Mouse (Mus musculus) liver, embryonic 13.5 days (tissue): ENCODE results near the gene Rhd. TPM values are rescaled to one million over a fixed set of nuclear protein-coding genes. Genes with fewer than 3 reads are reported as not detected.

Experiments used
- ATAC-seq: fragments of 200-750 bp; cut with Nextera tagmentation; 2 replicates; pipeline ENCODE4 v1.8.0; 2017; ENCODE audit warnings: low read depth, mild to moderate bottlenecking, moderate number of reproducible peaks, moderate library complexity
- DNase-seq: peaks from one replicate; pipeline ENCODE4 v3.0.0; 2022
- H3K27ac ChIP-seq: fragments of 300-500 bp; sonication (generic); 2 replicates; pipeline ENCODE4 v1.5.1; 2015; ENCODE audit warnings: moderate library complexity, mild to moderate bottlenecking, inconsistent platforms
- H3K27me3 ChIP-seq: fragments of 300-500 bp; sonication (generic); 2 replicates; pipeline ENCODE4 v1.6.1; 2015; ENCODE audit warnings: mild to moderate bottlenecking, inconsistent platforms
- H3K36me3 ChIP-seq: fragments of 300-500 bp; sonication (generic); 2 replicates; pipeline ENCODE4 v1.6.1; 2015; ENCODE audit warnings: mild to moderate bottlenecking, inconsistent platforms
- H3K4me1 ChIP-seq: fragments of 300-500 bp; sonication (generic); replicated peaks from 2 replicates; pipeline ENCODE4 v1.6.1; 2015; ENCODE audit warnings: inconsistent platforms
- H3K4me2 ChIP-seq: fragments of 300-500 bp; sonication (generic); 2 replicates; pipeline ENCODE4 v1.6.1; 2015; ENCODE audit warnings: inconsistent platforms, mild to moderate bottlenecking, moderate library complexity
- H3K4me3 ChIP-seq: fragments of 300-500 bp; sonication (generic); replicated peaks from 2 replicates; pipeline ENCODE4 v1.5.1; 2015; ENCODE audit warnings: mild to moderate bottlenecking, inconsistent platforms
- H3K9ac ChIP-seq: fragments of 300-500 bp; sonication (generic); 2 replicates; pipeline ENCODE4 v1.6.1; 2015; ENCODE audit warnings: mild to moderate bottlenecking, inconsistent platforms
- H3K9me3 ChIP-seq: fragments of 300-500 bp; sonication (generic); replicated peaks from 2 replicates; pipeline ENCODE4 v1.6.1; 2016; ENCODE audit warnings: inconsistent platforms
- WGBS: fragments of 180-500 bp; shearing (Covaris S2); methylation state at CpG from one replicate; pipeline ENCODE4 v1.1.7; 2015; ENCODE audit not compliant: insufficient replicate concordance; 5-methylcytosine and 5-hydroxymethylcytosine counted together
- polyA plus RNA-seq: library from polyadenylated mRNA; unstranded; fragments of >200 nt; fragmentation: Nextera tagmentation; extraction: Ambion mirVana; gene quantifications from 2 replicates; pipeline ENCODE4 v1.2.1, GENCODE M21; 2015

Rhd gene
- polyA plus RNA-seq, 1 experiment from 2014 or later: 545 TPM

GRCm38 (mm10) chr4:134930684-134931481 is 66.5 kb downstream of the Rhd start, which contains the start of gene Syf2:
Gene Syf2, plus strand, starts transcription at chr4:134930898.
- Histone ChIP-seq H3K27ac (peak within 1 kb of the TSS; percentile 98), H3K4me1 (peaks cover 65% of the 10 kb centered on the region), H3K9me3 (no peaks in the 10 kb centered on the region), H3K36me3 (peaks cover 79% of the 10 kb centered on the region), H3K9ac (peak within 1 kb of the TSS; percentile 93), H3K27me3 (no peaks in the 10 kb centered on the region), H3K4me2 (peak within 1 kb of the TSS; percentile 80), H3K4me3 (peak within 1 kb of the TSS; percentile 98)
- DNase-seq: peak; percentile 86
- under 1% methylated on average over 68 of the region's 68 CpGs for whole genome bisulfite sequencing
- peak; percentile 96 for ATAC-seq

DNA sequence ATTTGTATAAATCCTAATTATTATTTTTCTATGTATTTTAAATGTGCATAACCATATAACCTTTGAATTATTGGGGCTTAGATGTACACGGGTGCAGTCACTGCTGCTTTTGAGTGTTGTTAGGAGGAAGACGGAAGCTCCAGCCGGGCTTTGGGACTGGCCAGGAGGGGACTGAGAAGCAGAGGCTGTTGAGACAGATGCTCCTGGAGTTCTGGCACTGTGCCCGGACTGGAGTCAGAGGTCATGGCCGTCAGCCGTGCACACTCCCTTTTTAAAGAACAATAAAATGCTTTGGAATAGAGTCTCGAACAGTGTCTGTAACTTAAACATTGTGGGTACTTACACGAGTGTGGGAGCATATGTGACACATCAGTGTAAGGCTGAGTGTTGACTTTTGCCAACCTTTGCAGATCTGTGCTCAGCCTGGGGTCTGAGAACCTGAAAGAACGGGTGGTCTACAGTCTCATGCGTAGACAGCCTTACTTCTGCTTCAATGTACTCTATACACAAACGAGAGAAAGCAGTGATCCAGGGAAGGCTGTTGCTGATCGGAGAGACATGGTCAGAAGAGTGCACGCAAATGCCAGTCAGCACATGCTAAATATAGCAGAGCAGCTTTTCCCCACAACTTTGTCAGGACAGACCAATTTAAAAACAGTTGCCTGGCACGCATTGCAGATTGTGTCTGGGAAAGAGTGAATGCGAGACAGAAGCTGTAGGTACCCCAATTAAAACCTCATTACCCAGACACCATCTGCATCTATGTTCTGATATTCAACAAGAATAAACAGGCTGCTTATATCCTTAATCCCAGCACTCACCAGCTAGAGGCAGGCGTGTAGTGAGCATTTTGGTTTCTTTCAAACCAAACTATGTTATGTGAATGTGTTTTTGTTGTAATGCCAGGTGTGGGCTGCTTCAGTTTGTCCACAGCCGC is 73.2 kb downstream of the Rhd start:
- DNase-seq: no peak
- no peak overlapping the region for H3K4me2 ChIP-seq
- no peaks in the 10 kb centered on the region for H3K9me3 ChIP-seq
- WGBS: 76% methylated on average over 17 of the region's 17 CpGs
- H3K36me3 ChIP-seq: peaks cover 54% of the 10 kb centered on the region
- no peak for ATAC-seq
- peaks cover 9% of the 10 kb centered on the region for H3K4me1 ChIP-seq
- peaks cover 8% of the 10 kb centered on the region; the same call in 1 of the 2 replicates for H3K27me3 ChIP-seq
- H3K9ac ChIP-seq: no peak overlapping the region
- no peak overlapping the region for H3K4me3 ChIP-seq
- H3K27ac ChIP-seq: no peak overlapping the region

- no peak overlapping the region for H3K27ac ChIP-seq
- no peak overlapping the region for H3K4me3 ChIP-seq
- DNase-seq (no peak), ATAC-seq (no peak)
- H3K9me3 ChIP-seq: no peaks in the 10 kb centered on the region
- no peak overlapping the region for H3K9ac ChIP-seq
- peaks cover 30% of the 10 kb centered on the region for H3K36me3 ChIP-seq
- no peaks in the 10 kb centered on the region for H3K4me1 ChIP-seq
- no peak overlapping the region for H3K4me2 ChIP-seq
- WGBS: 57% methylated on average over 9 of the region's 9 CpGs
- peaks cover 31% of the 10 kb centered on the region for H3K27me3 ChIP-seq
These were observed 75.6 kb downstream of the Rhd start for GRCm38 (mm10) chr4:134939900-134940299.

DNA sequence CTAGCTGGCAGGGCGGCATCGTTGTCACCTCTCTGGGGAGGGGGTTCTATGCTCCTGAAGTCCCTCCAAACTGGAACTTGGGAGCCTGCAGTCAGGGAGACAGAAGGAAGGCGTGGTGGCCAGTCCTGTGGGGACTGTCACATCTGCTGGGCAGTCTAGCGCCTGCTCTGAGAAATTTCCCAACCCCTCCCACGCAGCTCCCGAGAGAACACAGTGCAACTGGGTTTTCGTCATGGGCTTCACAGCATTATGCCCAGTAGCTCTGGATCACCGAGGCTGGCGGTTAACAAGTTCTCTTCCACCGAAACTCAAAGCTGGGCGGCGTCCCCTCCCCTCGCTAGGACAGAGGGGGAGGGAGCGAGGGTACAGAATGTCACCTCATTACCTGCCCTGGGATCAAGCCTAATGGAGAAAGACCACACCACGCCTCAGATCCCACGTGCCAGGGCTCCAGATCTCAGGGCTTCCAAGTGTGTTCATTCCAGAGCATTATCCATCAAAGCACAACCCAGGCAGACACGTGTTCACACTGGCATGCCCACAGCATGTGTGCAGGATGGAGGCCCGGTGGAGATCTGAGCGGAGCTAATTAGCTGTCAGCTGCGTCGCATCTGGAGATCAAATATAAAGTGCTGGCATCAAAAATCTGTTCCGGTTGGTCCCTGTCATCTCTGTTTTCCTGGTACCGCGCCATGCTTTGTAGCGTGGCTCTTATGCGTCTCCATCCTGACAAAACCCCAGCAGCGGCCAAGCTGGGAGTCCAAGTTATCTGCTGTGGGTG is 79.6 kb downstream of the Rhd start:
- no peak overlapping the region for H3K4me2 ChIP-seq
- no peak for DNase-seq
- no peak overlapping the region for H3K9ac ChIP-seq
- H3K4me3 ChIP-seq: no peak overlapping the region
- ATAC-seq: no peak
- 46% methylated on average over 27 of the region's 27 CpGs for WGBS
- peaks cover 39% of the 10 kb centered on the region for H3K27me3 ChIP-seq
- H3K9me3 ChIP-seq: no peaks in the 10 kb centered on the region
- H3K36me3 ChIP-seq: no peaks in the 10 kb centered on the region
- no peak overlapping the region for H3K27ac ChIP-seq
- H3K4me1 ChIP-seq: peaks cover 8% of the 10 kb centered on the region

Other genes with a start within 250 kb of the Rhd start
- 1.2 and 1.3 TPM in 2 replicates for gene Man1c1, start 160.2 kb upstream of the Rhd start, polyA plus RNA-seq
- gene Ldlrap1, start 96.5 kb upstream of the Rhd start, polyA plus RNA-seq: 20.3 and 23.1 TPM in 2 replicates
- gene Maco1, start 11.2 kb upstream of the Rhd start, polyA plus RNA-seq: 19.0 and 23.3 TPM in 2 replicates
- 83.1 and 92.7 TPM in 2 replicates for gene Tmem50a, start 50.5 kb downstream of the Rhd start, polyA plus RNA-seq
- gene Rsrp1, start 59.1 kb downstream of the Rhd start, polyA plus RNA-seq: 232 and 286 TPM in 2 replicates
- gene Syf2, start 66.4 kb downstream of the Rhd start, polyA plus RNA-seq: 61.7 and 77.5 TPM in 2 replicates